ENCODE assay signal across 14 mouse cellular contexts in genomic region chr2:26738926-26739325, GRCm38 (mm10).
DNase-seq lines count a peak whose midpoint lies in the region; ATAC-seq lines count a peak whose summit lies in the region.
"Had no signal": no experiment of that assay in that cellular context is flagged by ENCODE, and none has a peak within 500 bp of the region (broad histone marks: within the 10 kb centered on the region; RNA-seq: fewer than 3 reads in every experiment).

No protein-coding gene starts in this region.

- peak; percentile 66 for ATAC-seq in CD4-positive, CD25-positive, alpha-beta regulatory T cell, adult 4 months
- ATAC-seq: forebrain, embryonic 14.5 days had no signal

- DNase-seq in thymus, postnatal 0 days (ENCODE audit: low spot score): peak; percentile 41
- no peak for DNase-seq in thymus, adult 18-20 months
- DNase-seq in induced T-regulatory cell, adult 2 months (ENCODE audit: low read depth): peak; percentile 58
- DNase-seq in urinary bladder, adult 2 months (ENCODE audit: low spot score): no peak
- DNase-seq in liver: no peak
- no peak for DNase-seq in lung, postnatal 10 days
- DNase-seq: adrenal gland, adult 8-10 months; adrenal gland, postnatal 36 days; cerebellum, adult 2 months; cerebellum, postnatal 10 days; gastrocnemius, adult 2 months; gastrocnemius, postnatal 25 days had no signal

Comparison
In these comparisons a context has a peak if more than half of its experiments do, and no peak if none do; other contexts are left out.
1. DNase-seq: peak in thymus, postnatal 0 days (single experiment) and induced T-regulatory cell, adult 2 months (single experiment); none in thymus, adult 18-20 months (0 of 2), urinary bladder, adult 2 months (single experiment), liver (single experiment) and lung, postnatal 10 days (single experiment).